Mouse (Mus musculus): ENCODE results near the gene Gpr156.
A peak's percentile ranks its signal among the peaks of the same experiment; 100 is the strongest.

GRCm38 (mm10) chr16:37947160-37947559 is 30.9 kb downstream of the Gpr156 start:
- TF ChIP-seq EP300 (IDR thresholded peaks at IDR 0.05) = no peak
- peak; percentile 92 for TF ChIP-seq CTCF (IDR thresholded peaks at IDR 0.05)

Data from lung, postnatal 0 days (tissue).